Mouse (Mus musculus) midbrain, embryonic 12.5 days (tissue): Measurements from ENCODE around the gene Lrp3. TPM values are rescaled to one million over a fixed set of nuclear protein-coding genes. Genes with fewer than 3 reads are reported as not detected.

Source experiments
- ATAC-seq: fragments of 200-750 bp; cut with Nextera tagmentation; 2 replicates; pipeline ENCODE4 v1.8.0; 2017; ENCODE audit warnings: low read depth, moderate TSS enrichment, moderate library complexity; ENCODE audit not compliant: low FRiP score
- H3K27ac ChIP-seq: fragments of 300-500 bp; sonication (generic); replicated peaks from 2 replicates; pipeline ENCODE4 v1.5.1; 2016; ENCODE audit warnings: mild to moderate bottlenecking
- H3K27me3 ChIP-seq: fragments of 300-500 bp; sonication (generic); 2 replicates; pipeline ENCODE4 v1.6.1; 2016; ENCODE audit warnings: mild to moderate bottlenecking
- H3K36me3 ChIP-seq: fragments of 300-500 bp; sonication (generic); 2 replicates; pipeline ENCODE4 v1.6.1; 2016
- H3K4me1 ChIP-seq: fragments of 300-500 bp; sonication (generic); 2 replicates; pipeline ENCODE4 v1.6.1; 2016
- H3K4me2 ChIP-seq: fragments of 300-500 bp; sonication (generic); replicated peaks from 2 replicates; pipeline ENCODE4 v1.6.1; 2016; ENCODE audit warnings: mild to moderate bottlenecking, moderate library complexity
- H3K4me3 ChIP-seq: fragments of 300-500 bp; sonication (generic); 2 replicates; pipeline ENCODE4 v1.5.1; 2016; ENCODE audit warnings: mild to moderate bottlenecking
- H3K9ac ChIP-seq: fragments of 300-500 bp; sonication (generic); replicated peaks from 2 replicates; pipeline ENCODE4 v1.6.1; 2016; ENCODE audit warnings: mild to moderate bottlenecking, moderate library complexity
- H3K9me3 ChIP-seq: fragments of 300-500 bp; sonication (generic); 2 replicates; pipeline ENCODE4 v1.6.1; 2016; ENCODE audit warnings: mild to moderate bottlenecking
- WGBS: fragments of 180-500 bp; shearing (Covaris S2); methylation state at CpG from one replicate; pipeline ENCODE4 v1.1.7; 2016; 5-methylcytosine and 5-hydroxymethylcytosine counted together
- polyA plus RNA-seq: library from polyadenylated mRNA; unstranded; fragments of >200 nt; fragmentation: Nextera tagmentation; extraction: Ambion mirVana; gene quantifications from 2 replicates; pipeline ENCODE4 v1.2.1, GENCODE M21; 2016

Gene Lrp3
- polyA plus RNA-seq, 1 experiment from 2014 or later: 19.3 TPM

- peaks cover 5% of the 10 kb centered on the region; the same call in 1 of the 2 replicates for H3K4me1 ChIP-seq
- no peak overlapping the region for H3K9ac ChIP-seq
- H3K27ac ChIP-seq: no peak overlapping the region
- no peaks in the 10 kb centered on the region for H3K36me3 ChIP-seq
- no peak overlapping the region for H3K4me3 ChIP-seq
- no peak for ATAC-seq
- 72% methylated on average over 3 of the region's 3 CpGs for WGBS
- no peak overlapping the region for H3K4me2 ChIP-seq
- H3K9me3 ChIP-seq: 0 out of 2 replicates have a peak, but pooled peaks cover 3% of the 10 kb centered on the region
- H3K27me3 ChIP-seq: no peaks in the 10 kb centered on the region
These were observed 15.0 kb upstream of the Lrp3 start for GRCm38 (mm10) chr7:35230333-35230732.

GRCm38 (mm10) chr7:35220694-35221365, 5.5 kb upstream of the Lrp3 start:
- Histone ChIP-seq H3K9me3 (no peaks in the 10 kb centered on the region), H3K9ac (no peak overlapping the region), H3K4me2 (no peak overlapping the region), H3K27me3 (peaks cover 4% of the 10 kb centered on the region; the same call in 1 of the 2 replicates), H3K4me3 (no peak overlapping the region), H3K36me3 (no peaks in the 10 kb centered on the region), H3K27ac (no peak overlapping the region), H3K4me1 (0 out of 2 replicates have a peak, but pooled peaks cover 1% of the 10 kb centered on the region)
- no peak for ATAC-seq
- WGBS: 78% methylated on average over 9 of the region's 9 CpGs

- peak overlapping the region; percentile 89 for H3K27ac ChIP-seq
- H3K4me3 ChIP-seq: peak overlapping the region; percentile 77
- H3K9me3 ChIP-seq: no peaks in the 10 kb centered on the region
- ATAC-seq: peak; percentile 5; the same call in 1 of the 2 replicates
- peaks cover 28% of the 10 kb centered on the region for H3K4me1 ChIP-seq
- WGBS: 44% methylated on average over 5 of the region's 5 CpGs
- peak overlapping the region; percentile 89 for H3K9ac ChIP-seq
- H3K27me3 ChIP-seq: peaks cover 4% of the 10 kb centered on the region; the same call in 1 of the 2 replicates
- H3K36me3 ChIP-seq: peaks cover 22% of the 10 kb centered on the region
- H3K4me2 ChIP-seq: peak overlapping the region; percentile 67
These were observed 433 bp upstream of the Lrp3 start for GRCm38 (mm10) chr7:35215731-35216130.

GRCm38 (mm10) chr7:35214442-35215222, 666 bp downstream of the Lrp3 start:
- Histone ChIP-seq H3K4me2 (peak overlapping the region; percentile 67), H3K9ac (peak overlapping the region; percentile 89), H3K4me3 (peak overlapping the region; percentile 77), H3K4me1 (peaks cover 28% of the 10 kb centered on the region), H3K27ac (peak overlapping the region; percentile 89), H3K36me3 (peaks cover 33% of the 10 kb centered on the region), H3K9me3 (no peaks in the 10 kb centered on the region), H3K27me3 (peaks cover 4% of the 10 kb centered on the region; the same call in 1 of the 2 replicates)
- under 1% methylated on average over 42 of the region's 79 CpGs for WGBS
- ATAC-seq: peak; percentile 62

- H3K9ac ChIP-seq: no peak overlapping the region
- 93% methylated on average over 4 of the region's 4 CpGs for WGBS
- no peak for ATAC-seq
- peaks cover 59% of the 10 kb centered on the region for H3K36me3 ChIP-seq
- H3K27ac ChIP-seq: no peak overlapping the region
- peaks cover 28% of the 10 kb centered on the region for H3K4me1 ChIP-seq
- no peaks in the 10 kb centered on the region for H3K9me3 ChIP-seq
- no peak overlapping the region for H3K4me2 ChIP-seq
- peaks cover 4% of the 10 kb centered on the region; the same call in 1 of the 2 replicates for H3K27me3 ChIP-seq
- H3K4me3 ChIP-seq: no peak overlapping the region
These were observed 3.5 kb downstream of the Lrp3 start for GRCm38 (mm10) chr7:35211791-35212190.

- H3K9me3 ChIP-seq: no peaks in the 10 kb centered on the region
- no peak overlapping the region for H3K9ac ChIP-seq
- ATAC-seq: no peak
- H3K4me3 ChIP-seq: no peak overlapping the region
- H3K36me3 ChIP-seq: peaks cover 64% of the 10 kb centered on the region
- H3K4me1 ChIP-seq: no peaks in the 10 kb centered on the region
- H3K4me2 ChIP-seq: no peak overlapping the region
- H3K27ac ChIP-seq: no peak overlapping the region
- no peaks in the 10 kb centered on the region for H3K27me3 ChIP-seq
These were observed 15.5 kb downstream of the Lrp3 start for GRCm38 (mm10) chr7:35199755-35200154.

GRCm38 (mm10) chr7:35198981-35199754, 16.1 kb downstream of the Lrp3 start:
- no peak overlapping the region for H3K4me2 ChIP-seq
- H3K4me1 ChIP-seq: no peaks in the 10 kb centered on the region
- H3K27ac ChIP-seq: no peak overlapping the region
- H3K36me3 ChIP-seq: peaks cover 58% of the 10 kb centered on the region
- no peak overlapping the region for H3K9ac ChIP-seq
- no peak for ATAC-seq
- WGBS: 92% methylated on average over 12 of the region's 12 CpGs
- no peaks in the 10 kb centered on the region for H3K27me3 ChIP-seq
- H3K4me3 ChIP-seq: no peak overlapping the region
- no peaks in the 10 kb centered on the region for H3K9me3 ChIP-seq

GRCm38 (mm10) chr7:35197022-35197421, 18.3 kb downstream of the Lrp3 start:
- no peaks in the 10 kb centered on the region for H3K4me1 ChIP-seq
- no peak for ATAC-seq
- H3K27me3 ChIP-seq: 0 out of 2 replicates have a peak, but pooled peaks cover 4% of the 10 kb centered on the region
- no peaks in the 10 kb centered on the region for H3K9me3 ChIP-seq
- no peak overlapping the region for H3K4me2 ChIP-seq
- H3K9ac ChIP-seq: no peak overlapping the region
- peaks cover 36% of the 10 kb centered on the region for H3K36me3 ChIP-seq
- H3K4me3 ChIP-seq: no peak overlapping the region
- 76% methylated on average over 2 of the region's 2 CpGs for WGBS
- H3K27ac ChIP-seq: no peak overlapping the region

GRCm38 (mm10) chr7:35191276-35191675, 24.0 kb downstream of the Lrp3 start:
- 2% methylated on average over 2 of the region's 2 CpGs for WGBS
- ATAC-seq: no peak
- Histone ChIP-seq H3K4me3 (no peak overlapping the region), H3K4me2 (no peak overlapping the region), H3K27me3 (peaks cover 41% of the 10 kb centered on the region), H3K9ac (no peak overlapping the region), H3K36me3 (no peaks in the 10 kb centered on the region), H3K9me3 (no peaks in the 10 kb centered on the region), H3K27ac (no peak overlapping the region), H3K4me1 (peaks cover 5% of the 10 kb centered on the region)

- ATAC-seq: no peak
- peaks cover 18% of the 10 kb centered on the region for H3K4me1 ChIP-seq
- WGBS: 69% methylated on average over 5 of the region's 5 CpGs
- no peaks in the 10 kb centered on the region for H3K36me3 ChIP-seq
- no peak overlapping the region for H3K4me2 ChIP-seq
- H3K9me3 ChIP-seq: no peaks in the 10 kb centered on the region
- peaks cover 57% of the 10 kb centered on the region for H3K27me3 ChIP-seq
- H3K4me3 ChIP-seq: no peak overlapping the region
- no peak overlapping the region for H3K9ac ChIP-seq
- H3K27ac ChIP-seq: no peak overlapping the region
These were observed 25.6 kb downstream of the Lrp3 start for GRCm38 (mm10) chr7:35189699-35190098.

GRCm38 (mm10) chr7:35185889-35186569, 29.3 kb downstream of the Lrp3 start, which contains the start of gene Slc7a10:
Gene Slc7a10, plus strand, starts transcription at chr7:35186385.
- H3K4me1 ChIP-seq: peaks cover 15% of the 10 kb centered on the region
- ATAC-seq: no peak

More at GRCm38 (mm10) chr7:35185889-35186569, 29.3 kb downstream of the Lrp3 start, which contains the start of gene Slc7a10:
- Histone ChIP-seq H3K9me3 (0 out of 2 replicates have a peak, but pooled peaks cover 6% of the 10 kb centered on the region), H3K36me3 (no peaks in the 10 kb centered on the region), H3K9ac (peak within 1 kb of the TSS; percentile 47), H3K4me2 (peak within 1 kb of the TSS; percentile 56), H3K4me3 (peak within 1 kb of the TSS; percentile 38), H3K27ac (no peak within 1 kb of the TSS), H3K27me3 (peaks cover 57% of the 10 kb centered on the region)
- 3% methylated on average over 33 of the region's 43 CpGs for WGBS
